Comparison of ENCODE assay signal across 8 mouse cellular contexts in genomic region chr11:75903486-75903885, GRCm38 (mm10). TPM values are rescaled to one million over a fixed set of nuclear protein-coding genes. Genes with fewer than 3 reads are reported as not detected.
A peak's percentile ranks its signal among the peaks of the same experiment; 100 is the strongest.
DNase-seq lines count a peak whose midpoint lies in the region; ATAC-seq and TF ChIP-seq lines count a peak whose summit lies in the region.

No protein-coding gene starts in this region.

- TF ChIP-seq CTCF in liver, adult 2 months (IDR thresholded peaks at IDR 0.05; ENCODE audit: low read depth, low read length): peak; percentile 58
- TF ChIP-seq CTCF in brain, embryonic 14.5 days (IDR thresholded peaks at IDR 0.05; ENCODE audit: borderline replicate concordance, extremely low read depth, insufficient read depth, insufficient read length): peak; percentile 57; the same call in 1 of the 2 replicates

- H3K4me2 ChIP-seq in liver, embryonic 11.5 days: no peak overlapping the region

- 87% methylated on average over 3 of the region's 3 CpGs for WGBS in liver, adult 2 months
- WGBS in liver, embryonic 11.5 days: 70% methylated on average over 3 of the region's 3 CpGs
- WGBS in limb, embryonic 10.5 days: 73% methylated on average over 3 of the region's 3 CpGs

- H3K9ac ChIP-seq in liver, adult 2 months (ENCODE audit: low read depth, low read length): no peak overlapping the region
- no peak overlapping the region for H3K9ac ChIP-seq in liver, embryonic 11.5 days (ENCODE audit: low read depth, low read length)

- H3K4me1 ChIP-seq in liver, adult 2 months (ENCODE audit: control insufficient read depth, insufficient read depth, low read length): peaks cover 6% of the 10 kb centered on the region
- peaks cover 5% of the 10 kb centered on the region; the same call in 1 of the 2 replicates for H3K4me1 ChIP-seq in liver, embryonic 11.5 days (replicated peaks; ENCODE audit: control insufficient read depth, insufficient read depth, low read length)
- peaks cover 24% of the 10 kb centered on the region for H3K4me1 ChIP-seq in limb, embryonic 10.5 days

- TF ChIP-seq POLR2A in liver, adult 2 months (IDR thresholded peaks at IDR 0.05; ENCODE audit: extremely low read depth, insufficient read depth, low read length): no peak
- no peak for TF ChIP-seq POLR2A in brain, embryonic 14.5 days (IDR thresholded peaks at IDR 0.05; ENCODE audit: borderline replicate concordance, extremely low read depth, insufficient read depth, insufficient read length, poor library complexity, severe bottlenecking)

- H3K27me3 ChIP-seq in liver, adult 2 months (ENCODE audit: control insufficient read depth, insufficient read depth, low read length): no peaks in the 10 kb centered on the region
- no peaks in the 10 kb centered on the region for H3K27me3 ChIP-seq in liver, embryonic 11.5 days (replicated peaks; ENCODE audit: control insufficient read depth, insufficient read depth, low read length)
- H3K27me3 ChIP-seq in limb, embryonic 10.5 days (ENCODE audit: low read depth, poor library complexity, severe bottlenecking): peaks cover 30% of the 10 kb centered on the region

- H3K27ac ChIP-seq in liver, adult 2 months (replicated peaks; ENCODE audit: insufficient read depth, low read depth, low read length): no peak overlapping the region
- H3K27ac ChIP-seq in liver, embryonic 11.5 days (ENCODE audit: low read depth, low read length): no peak overlapping the region
- H3K27ac ChIP-seq in limb, embryonic 10.5 days: no peak overlapping the region

- peak; percentile 39 to 67 for DNase-seq in adrenal gland, adult (ENCODE audit: inconsistent age in 2 of 2, low spot score in 1 of 2)
- no peak for DNase-seq in adrenal gland, adult 2 months
- DNase-seq in liver, adult 2 months (ENCODE audit: extremely low read depth, low read depth, low spot score): no peak
- no peak for DNase-seq in liver, embryonic 11.5 days (ENCODE audit: low spot score)
- no peak for DNase-seq in brain, embryonic 14.5 days (ENCODE audit: low read depth)
- peak; percentile 57 for DNase-seq in limb, embryonic 10.5 days (ENCODE audit: low spot score)
- DNase-seq in thymus, postnatal 36 days: peak; percentile 44 to 49
- DNase-seq in frontal cortex, postnatal 36 days (ENCODE audit: low spot score in 2 of 2): no peak

- H3K4me3 ChIP-seq in liver, adult 2 months (ENCODE audit: insufficient read depth, low read depth, low read length): no peak overlapping the region
- H3K4me3 ChIP-seq in liver, embryonic 11.5 days (ENCODE audit: low read depth, low read length): no peak overlapping the region
- no peak overlapping the region for H3K4me3 ChIP-seq in limb, embryonic 10.5 days

- H3K9me3 ChIP-seq in liver, embryonic 11.5 days (ENCODE audit: control insufficient read depth, low read length): no peaks in the 10 kb centered on the region
- no peaks in the 10 kb centered on the region for H3K9me3 ChIP-seq in limb, embryonic 10.5 days (replicated peaks)

- ATAC-seq in liver, embryonic 11.5 days (replicated peaks; ENCODE audit: low FRiP score): no peak

- H3K36me3 ChIP-seq in liver, adult 2 months (ENCODE audit: control insufficient read depth, insufficient read depth, low read length): no peaks in the 10 kb centered on the region
- H3K36me3 ChIP-seq in liver, embryonic 11.5 days (ENCODE audit: control insufficient read depth, insufficient read depth, low read length): no peaks in the 10 kb centered on the region
- no peaks in the 10 kb centered on the region for H3K36me3 ChIP-seq in limb, embryonic 10.5 days

- H3K79me2 ChIP-seq in liver, adult 2 months (ENCODE audit: control insufficient read depth, insufficient read depth, low read length): no peaks in the 10 kb centered on the region

RNA-seq across cellular contexts. Expression of gene Rph3al, which starts 34.7 kb away (rescaled TPM):
- 10 to 100 TPM; 16.6 to 18.0 TPM for total RNA-seq in adrenal gland, adult 2 months (2021)
- 19.6 and 20.4 TPM in 2 replicates for polyA plus RNA-seq in adrenal gland, adult 2 months (2012; rRNA removed)
- 1.3 and 1.7 TPM in 2 replicates for total RNA-seq in liver, adult 2 months (2014; rRNA removed)
- 1.9 and 2.4 TPM in 2 replicates for polyA plus RNA-seq in liver, adult 2 months (2012; rRNA removed)
- polyA plus RNA-seq in liver, embryonic 11.5 days (2014; fragmentation: Nextera tagmentation; extraction: Ambion mirVana): 1.4 and 1.5 TPM in 2 replicates
- polyA plus RNA-seq in brain, embryonic 14.5 days (2012; rRNA removed): 1.7 and 3.1 TPM in 2 replicates
- polyA plus RNA-seq in limb, embryonic 10.5 days (2016; fragmentation: Nextera tagmentation; extraction: Ambion mirVana): 1.2 and 2.4 TPM in 2 replicates

Comparison
In these comparisons a context has a peak if more than half of its experiments do, and no peak if none do; other contexts are left out.
1. DNase-seq: peak in adrenal gland, adult (2 of 2), limb, embryonic 10.5 days (single experiment) and thymus, postnatal 36 days (2 of 2); none in adrenal gland, adult 2 months (single experiment), liver, adult 2 months (single experiment), liver, embryonic 11.5 days (single experiment), brain, embryonic 14.5 days (single experiment) and frontal cortex, postnatal 36 days (0 of 2).